Mouse (Mus musculus) E14TG2a.4 (cell line): ENCODE results near the gene Sema3c.

Experiments
- CTCF ChIP-seq: conservative IDR thresholded peaks from 2 replicates; pipeline ENCODE4 v1.5.1; 2014; ENCODE audit warnings: low read length
- NANOG ChIP-seq: IDR thresholded peaks from 2 replicates; pipeline ENCODE4 v1.6.1; 2014; ENCODE audit warnings: borderline replicate concordance, low read length, mixed read lengths
- POU5F1 ChIP-seq: IDR thresholded peaks from 2 replicates; pipeline ENCODE4 v1.6.1; 2014; ENCODE audit warnings: low read length, borderline replicate concordance

DNA sequence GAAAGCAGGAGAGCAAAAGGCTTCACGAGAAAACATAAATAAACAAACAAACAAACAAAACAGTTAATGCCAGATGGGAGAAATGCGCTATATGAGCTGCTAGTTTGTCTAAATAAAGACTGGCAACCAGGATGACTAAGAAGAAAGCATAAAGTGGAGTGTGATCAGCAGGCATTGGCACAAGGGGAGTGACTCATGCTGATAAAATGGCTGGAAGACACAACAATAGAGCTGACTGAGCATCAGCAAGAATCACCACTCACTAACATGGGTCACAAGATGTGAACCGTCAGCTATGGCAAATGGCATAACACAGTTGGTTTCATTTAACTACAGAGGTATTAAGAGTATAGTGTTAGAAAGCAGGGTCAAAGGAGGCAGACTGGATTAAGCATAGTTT is 174.2 kb downstream of the Sema3c start:
- no peak for TF ChIP-seq CTCF
- TF ChIP-seq POU5F1, result no peak
- no peak for TF ChIP-seq NANOG
